In genomic region chr9:96241134-96242097, GRCm38 (mm10) we compare ENCODE assay signal across 11 mouse cellular contexts. TPM values are rescaled to one million over a fixed set of nuclear protein-coding genes. Genes with fewer than 3 reads are reported as not detected.
DNase-seq lines count a peak whose midpoint lies in the region; ATAC-seq and TF ChIP-seq lines count a peak whose summit lies in the region.
"Had no signal": no experiment of that assay in that cellular context is flagged by ENCODE, and none has a peak within 500 bp of the region (broad histone marks: within the 10 kb centered on the region; RNA-seq: fewer than 3 reads in every experiment).

No protein-coding gene starts in this region.

- no peak for TF ChIP-seq CTCF in left cerebral cortex, adult 2 months (IDR thresholded peaks at IDR 0.05)

- H3K9ac ChIP-seq in lung, embryonic 15.5 days = no peak overlapping the region
- H3K9ac ChIP-seq in intestine, embryonic 16.5 days (ENCODE audit: low read depth, low read length) = no peak overlapping the region
- H3K9ac ChIP-seq: forebrain, embryonic 15.5 days had no signal

- H3K4me1 ChIP-seq in lung, embryonic 15.5 days = no peaks in the 10 kb centered on the region
- peaks cover 86% of the 10 kb centered on the region for H3K4me1 ChIP-seq in erythroblast, embryonic 14.5 days (ENCODE audit: control insufficient read depth)
- H3K4me1 ChIP-seq in intestine, embryonic 16.5 days (ENCODE audit: control insufficient read depth, insufficient read depth, low read length) = no peaks in the 10 kb centered on the region
- H3K4me1 ChIP-seq: forebrain, embryonic 15.5 days had no signal

- 83% methylated on average over 10 of the region's 10 CpGs for WGBS in lung, embryonic 15.5 days
- WGBS in intestine, embryonic 16.5 days = 88% methylated on average over 10 of the region's 10 CpGs

- no peak overlapping the region for H3K27ac ChIP-seq in lung, embryonic 15.5 days
- H3K27ac ChIP-seq in intestine, embryonic 16.5 days (ENCODE audit: low read length) = no peak overlapping the region
- H3K27ac ChIP-seq in left cerebral cortex, adult 2 months = no peak overlapping the region
- H3K27ac ChIP-seq: forebrain, embryonic 15.5 days had no signal

- H3K9me3 ChIP-seq in lung, embryonic 15.5 days = no peaks in the 10 kb centered on the region
- H3K9me3 ChIP-seq in erythroblast, embryonic 14.5 days (ENCODE audit: control insufficient read depth, low read length) = no peaks in the 10 kb centered on the region
- H3K9me3 ChIP-seq in intestine, embryonic 16.5 days (ENCODE audit: control insufficient read depth, low read length) = no peaks in the 10 kb centered on the region
- H3K9me3 ChIP-seq: forebrain, embryonic 15.5 days had no signal

- no peak overlapping the region for H3K4me2 ChIP-seq in lung, embryonic 15.5 days
- H3K4me2 ChIP-seq in intestine, embryonic 16.5 days (ENCODE audit: low read depth, low read length) = no peak overlapping the region
- H3K4me2 ChIP-seq: forebrain, embryonic 15.5 days had no signal

- no peaks in the 10 kb centered on the region for H3K27me3 ChIP-seq in lung, embryonic 15.5 days
- H3K27me3 ChIP-seq in erythroblast, embryonic 14.5 days (ENCODE audit: control insufficient read depth) = no peaks in the 10 kb centered on the region
- H3K27me3 ChIP-seq in intestine, embryonic 16.5 days (replicated peaks; ENCODE audit: control insufficient read depth, insufficient read depth, low read length) = no peaks in the 10 kb centered on the region
- H3K27me3 ChIP-seq: forebrain, embryonic 15.5 days had no signal

- peak; percentile 57; the same call in 1 of the 2 replicates for ATAC-seq in lung, embryonic 15.5 days (ENCODE audit: borderline replicate concordance, extremely low read depth, low FRiP score, low TSS enrichment)
- peak; percentile 77 for ATAC-seq in intestine, embryonic 16.5 days
- ATAC-seq: forebrain, embryonic 15.5 days had no signal

- intact Hi-C loops in left cerebral cortex, adult 2 months (cut with DNase I) = no loop called here
- intact Hi-C loops in left cerebral cortex, postnatal 14 days (cut with DNase I) = no loop called here

- no peak for DNase-seq in lung, adult 18-20 months
- peak; percentile 60 to 64 for DNase-seq in spleen, postnatal 14 days (ENCODE audit: low spot score in 2 of 2)
- no peak for DNase-seq in left cerebral cortex, adult 2 months (ENCODE audit: extremely low spot score in 1 of 2, low spot score in 2 of 2)
- no peak for DNase-seq in left cerebral cortex, postnatal 14 days (ENCODE audit: low spot score in 2 of 2)
- no peak for DNase-seq in retina, postnatal 1 day
- DNase-seq: cerebellum, adult 8-10 months; kidney, adult 2 months had no signal

- H3K36me3 ChIP-seq in lung, embryonic 15.5 days = no peaks in the 10 kb centered on the region
- H3K36me3 ChIP-seq in erythroblast, embryonic 14.5 days (ENCODE audit: control insufficient read depth) = peaks cover 25% of the 10 kb centered on the region
- no peaks in the 10 kb centered on the region for H3K36me3 ChIP-seq in intestine, embryonic 16.5 days (ENCODE audit: control insufficient read depth, insufficient read depth, low read length)
- H3K36me3 ChIP-seq: forebrain, embryonic 15.5 days had no signal

- H3K4me3 ChIP-seq in lung, embryonic 15.5 days = no peak overlapping the region
- peak overlapping the region; percentile 43 for H3K4me3 ChIP-seq in erythroblast, embryonic 14.5 days (replicated peaks)
- no peak overlapping the region for H3K4me3 ChIP-seq in intestine, embryonic 16.5 days (ENCODE audit: low read length)
- H3K4me3 ChIP-seq in left cerebral cortex, adult 2 months = no peak overlapping the region
- H3K4me3 ChIP-seq: forebrain, embryonic 15.5 days had no signal

RNA-seq across cellular contexts. Expression of gene Tfdp2, which starts 45.3 kb away (rescaled TPM):
- polyA plus RNA-seq in lung, embryonic 15.5 days (2015; fragmentation: Nextera tagmentation; extraction: Ambion mirVana) = 38.8 and 39.7 TPM in 2 replicates
- polyA plus RNA-seq in erythroblast, embryonic 14.5 days (2012) = 5.2 and 6.6 TPM in 2 replicates
- 28.2 and 29.7 TPM in 2 replicates for polyA plus RNA-seq in intestine, embryonic 16.5 days (2015; fragmentation: Nextera tagmentation; extraction: Ambion mirVana)
- total RNA-seq in left cerebral cortex, adult 2 months (2021) = 10 to 100 TPM; 32.0 to 33.1 TPM
- total RNA-seq in left cerebral cortex, postnatal 14 days (2021) = 10 to 100 TPM; 23.3 to 25.9 TPM

Comparison
In these comparisons a context has a peak if more than half of its experiments do, and no peak if none do; other contexts are left out.
1. DNase-seq: peak in spleen, postnatal 14 days (2 of 2); none in lung, adult 18-20 months (0 of 2), left cerebral cortex, adult 2 months (0 of 2), left cerebral cortex, postnatal 14 days (0 of 2) and retina, postnatal 1 day (single experiment).